Mouse (Mus musculus): ENCODE results near the gene Ccnb1. TPM values are rescaled to one million over a fixed set of nuclear protein-coding genes. Genes with fewer than 3 reads are reported as not detected.

Ccnb1 gene
- polyA plus RNA-seq (2017; shearing (Covaris generic)) = 12.8 TPM

DNA sequence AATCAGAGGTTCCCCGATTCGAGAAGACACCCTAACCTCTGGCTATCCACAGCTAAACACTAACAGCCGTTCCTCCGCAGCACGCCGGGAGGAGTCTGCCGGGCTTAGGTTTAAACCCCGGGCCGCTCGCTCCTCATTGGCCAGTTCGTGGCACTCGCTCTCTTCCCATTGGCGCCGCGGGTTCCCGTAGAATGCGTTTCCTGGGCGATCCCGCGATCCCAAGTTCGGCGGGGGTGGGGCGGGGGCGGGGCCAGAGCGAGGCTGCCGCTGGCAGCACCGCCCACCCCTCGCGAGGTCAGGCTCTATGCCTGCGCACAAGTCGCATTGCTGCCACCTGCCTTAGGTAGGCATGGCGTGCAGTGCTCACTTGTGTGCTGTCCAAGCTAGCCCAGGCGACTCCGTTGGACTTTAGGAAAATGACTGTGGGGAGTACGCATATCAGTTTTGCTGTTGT lies at the start of gene Ccnb1:
Gene Ccnb1, minus strand, starts transcription at position 157 of the 454 bp plus-strand sequence.

DNA sequence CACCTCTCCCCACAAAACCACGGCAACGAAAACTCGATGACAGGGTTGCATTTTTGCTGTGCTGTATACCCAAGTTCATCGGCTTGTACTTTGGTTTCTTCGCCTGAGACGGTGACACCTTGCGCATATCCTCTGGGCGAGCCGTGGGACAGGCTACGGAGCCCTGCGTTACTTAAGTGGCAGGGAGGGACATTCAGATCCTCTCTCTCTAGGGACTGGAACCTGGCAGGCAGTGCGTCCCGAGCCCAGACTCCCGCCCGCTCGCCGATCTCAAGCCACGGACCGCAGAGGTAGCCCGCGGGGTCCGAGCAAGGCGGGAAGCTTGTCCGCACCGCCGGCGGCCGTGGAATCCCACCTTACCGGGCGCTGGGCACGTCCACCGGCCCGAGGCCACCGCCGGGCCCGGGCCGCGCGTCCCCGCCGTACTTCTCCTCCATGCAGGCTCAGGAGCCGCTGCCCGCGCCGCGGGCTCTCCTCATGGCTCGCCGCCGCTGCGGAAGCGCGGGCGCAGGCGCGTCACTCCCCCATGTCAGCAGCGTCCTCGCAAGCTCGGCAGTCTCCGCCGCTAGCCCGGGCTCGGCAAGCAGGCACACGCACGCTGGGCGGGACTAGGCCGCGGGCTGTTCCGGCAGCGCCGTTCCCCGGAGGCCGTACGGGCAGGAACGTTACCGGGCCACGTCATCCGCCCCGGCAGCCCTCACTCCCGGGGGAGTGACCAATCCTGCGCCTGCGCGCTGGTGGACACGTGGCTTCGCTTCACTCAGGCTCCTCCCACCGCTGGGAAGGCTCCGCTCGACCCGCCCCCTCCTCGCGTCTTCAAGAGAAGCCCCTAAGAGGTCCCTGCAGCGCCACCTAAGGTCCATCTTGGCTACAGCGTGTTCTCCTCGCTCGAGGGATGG lies 46.6 kb upstream of the Ccnb1 start, which contains the start of gene Slc30a5:
Gene Slc30a5, minus strand, starts transcription at position 687 of the 899 bp plus-strand sequence.

DNA sequence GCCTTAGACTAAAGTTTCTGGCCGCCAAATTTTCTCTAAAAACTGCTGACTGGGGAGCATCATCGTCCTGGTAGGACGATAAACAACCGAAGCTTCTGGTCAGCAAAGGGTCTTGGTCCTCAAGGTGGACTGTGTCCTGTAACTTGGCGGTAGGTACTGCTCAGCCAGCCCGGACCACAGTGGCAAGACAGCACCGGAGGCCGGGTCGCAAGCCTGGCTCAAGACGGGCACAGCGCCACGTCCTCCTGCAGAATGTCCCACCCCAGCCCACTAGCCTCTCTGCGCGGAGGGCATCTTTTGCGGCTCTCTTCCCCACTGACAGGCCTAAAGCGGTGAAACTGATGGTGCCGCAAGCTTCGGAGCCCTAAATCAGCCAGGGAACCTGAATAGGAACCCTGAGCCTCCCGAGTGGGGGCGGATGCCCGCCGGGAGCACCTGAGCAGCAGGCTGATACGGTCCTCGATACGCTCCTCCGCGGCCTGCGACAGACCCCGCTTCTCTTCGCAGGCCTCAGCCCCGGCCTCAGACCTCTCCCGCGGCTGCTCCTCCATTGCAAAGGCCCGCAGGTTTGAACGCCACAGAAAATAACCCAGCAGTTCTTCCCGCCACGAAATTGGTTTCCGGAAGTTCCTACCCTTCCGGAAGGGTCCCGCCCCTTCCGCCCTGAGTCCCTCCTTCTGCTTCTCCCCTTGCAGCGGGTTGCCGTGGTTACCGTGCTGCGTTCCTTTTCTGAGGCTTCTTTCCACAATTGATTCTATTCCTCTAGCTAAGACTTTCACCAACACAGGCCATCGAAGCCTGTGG lies 10.9 kb downstream of the Ccnb1 start, which contains the start of gene Cenph:
Gene Cenph, minus strand, starts transcription at position 648 of the 804 bp plus-strand sequence.

DNA sequence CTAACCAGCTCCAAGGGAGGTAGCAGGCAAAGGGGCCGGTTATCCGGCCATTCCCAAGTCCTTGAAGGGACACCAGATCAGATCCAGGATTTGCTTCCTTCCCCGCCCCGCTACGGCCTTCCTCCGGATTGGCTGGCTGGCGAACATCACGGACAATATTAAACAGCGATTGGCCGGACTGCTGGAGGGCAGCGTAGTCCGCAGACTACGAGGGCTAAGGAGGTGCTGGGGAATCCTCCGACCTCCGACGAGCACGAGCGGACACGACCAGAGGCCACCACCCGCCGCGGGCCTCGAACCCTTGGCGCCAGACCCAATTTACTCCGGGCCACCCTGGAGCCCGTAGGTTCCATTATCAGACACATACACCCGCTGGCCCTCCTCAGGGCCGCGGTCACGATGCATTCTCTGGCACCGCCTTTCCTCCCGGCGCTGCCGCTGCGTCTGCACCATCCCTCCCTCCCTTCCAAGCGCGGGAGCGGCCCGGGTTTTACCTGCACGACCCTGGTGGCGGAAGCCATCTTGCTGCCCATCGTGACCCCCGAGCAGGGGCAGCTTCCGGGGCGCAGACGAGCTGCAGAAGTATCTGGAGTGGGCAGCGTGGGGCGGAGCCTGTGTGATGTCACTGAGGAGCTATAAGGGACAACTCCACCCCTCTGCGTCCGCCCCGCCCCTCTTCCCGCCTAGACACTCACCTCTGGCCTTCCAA lies 42.2 kb downstream of the Ccnb1 start, which contains the start of gene Mrps36:
Gene Mrps36, minus strand, starts transcription at position 624 of the 709 bp plus-strand sequence.

DNA sequence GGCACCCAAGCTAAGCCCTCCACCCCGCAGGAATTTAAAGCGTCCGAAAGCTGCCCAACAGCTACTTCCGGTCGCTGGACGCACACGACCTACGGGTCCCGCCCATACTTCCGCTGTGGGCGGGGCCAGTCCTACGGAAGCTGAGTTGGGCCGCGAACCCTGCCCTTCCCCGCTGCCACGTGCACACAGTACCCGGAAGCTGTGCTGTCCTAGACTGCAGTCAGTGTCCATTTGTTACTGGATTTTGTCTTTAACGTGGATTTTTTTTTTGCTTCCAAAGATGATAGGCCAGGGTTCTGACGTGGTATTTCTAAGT lies 55.6 kb downstream of the Ccnb1 start, which contains the start of gene Cdk7:
Gene Cdk7, minus strand, starts transcription at position 79 of the 316 bp plus-strand sequence.

Other genes starting within 250 kb of the Ccnb1 start
- 0.61 TPM for gene Ocln, start 233.9 kb downstream of the Ccnb1 start, polyA plus RNA-seq (2017; shearing (Covaris generic))
- 9.4 TPM for gene Marveld2, start 169.6 kb downstream of the Ccnb1 start, polyA plus RNA-seq (2017; shearing (Covaris generic))
- gene Ak6, start 135.6 kb downstream of the Ccnb1 start, polyA plus RNA-seq (2017; shearing (Covaris generic)) = 132 TPM
- 29.2 TPM for gene Rad17, start 135.5 kb downstream of the Ccnb1 start, polyA plus RNA-seq (2017; shearing (Covaris generic))
- gene Taf9, start 135.0 kb downstream of the Ccnb1 start, polyA plus RNA-seq (2017; shearing (Covaris generic)) = 2.6 TPM
- gene Ccdc125, start 116.9 kb downstream of the Ccnb1 start, polyA plus RNA-seq (2017; shearing (Covaris generic)) = 22.6 TPM
- gene Cdk7, start 55.6 kb downstream of the Ccnb1 start, polyA plus RNA-seq (2017; shearing (Covaris generic)) = 93.5 TPM
- 114 TPM for gene Mrps36, start 41.9 kb downstream of the Ccnb1 start, polyA plus RNA-seq (2017; shearing (Covaris generic))
- 5.1 TPM for gene Cenph, start 10.7 kb downstream of the Ccnb1 start, polyA plus RNA-seq (2017; shearing (Covaris generic))
- 12.0 TPM for gene Slc30a5, start 46.9 kb upstream of the Ccnb1 start, polyA plus RNA-seq (2017; shearing (Covaris generic))

Data from activated CD4-positive, CD25-positive, alpha-beta regulatory T cell, adult 9 weeks (primary cell).